Mouse (Mus musculus): ENCODE measurements at regions not wholly inside any gene's neighbourhood (a gene's known extent, or its start where the extent isn't known, plus 50 kb on each side); places are given as distances from the start of the nearest gene placed in this dataset.

DNA sequence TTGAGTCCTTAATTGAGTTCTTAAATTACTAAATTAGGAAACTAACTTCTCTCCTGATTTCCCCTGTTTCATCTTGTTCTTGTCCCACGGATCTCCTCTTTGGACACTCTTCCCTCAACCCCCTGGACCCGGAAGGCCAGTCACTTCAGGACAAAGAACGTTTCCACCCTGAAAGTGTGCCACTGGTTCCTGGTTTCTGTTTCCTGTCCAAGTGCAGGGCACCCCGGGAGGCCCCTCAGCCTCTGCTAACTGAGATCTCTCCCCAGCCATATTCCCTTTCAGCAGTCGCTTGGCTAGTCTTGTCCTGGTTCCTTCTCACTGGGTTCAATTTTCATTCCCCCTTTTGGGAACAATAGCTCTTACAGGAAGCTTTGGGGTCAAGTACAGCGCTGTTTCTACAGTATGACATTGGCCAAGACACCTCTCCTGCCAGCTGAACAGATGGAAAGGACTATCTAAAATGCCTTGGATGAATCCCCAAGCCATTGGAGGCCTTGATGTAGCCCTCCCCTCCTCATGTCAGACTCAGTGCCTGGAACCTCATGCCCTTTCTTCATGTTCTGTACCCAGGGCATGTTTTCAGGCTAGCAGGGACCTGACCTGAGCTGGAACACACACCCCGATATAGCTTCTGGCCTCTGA lies 63.7 kb upstream of the Wnt11 start:
- TF ChIP-seq RAD21 (IDR thresholded peaks at IDR 0.05; ENCODE audit: low read depth, low read length) = no peak
- no peak for TF ChIP-seq GATA1 (IDR thresholded peaks at IDR 0.05; ENCODE audit: low read depth, low read length)
- TF ChIP-seq ETS1 (IDR thresholded peaks at IDR 0.05; ENCODE audit: low read depth, low read length) = no peak
- no peak for TF ChIP-seq ELF1 (IDR thresholded peaks at IDR 0.05; ENCODE audit: low read depth, low read length)
- no peak for TF ChIP-seq CTCF (IDR thresholded peaks at IDR 0.05 in 2 of 3, conservative IDR thresholded peaks at IDR 0.05 in 1 of 3; ENCODE audit: control insufficient read depth in 1 of 3, insufficient read depth in 1 of 3, low read depth in 2 of 3, low read length in 3 of 3, poor library complexity in 1 of 3, severe bottlenecking in 1 of 3)
- no peak for TF ChIP-seq USF2 (IDR thresholded peaks at IDR 0.05; ENCODE audit: borderline replicate concordance in 1 of 2, insufficient read depth in 1 of 2, low read depth in 1 of 2, low read length in 2 of 2)
